Mouse (Mus musculus): ENCODE results near the gene Ttc22.

- TF ChIP-seq CTCF (IDR thresholded peaks at IDR 0.05; ENCODE audit: low read depth, low read length), result no peak
- no peak for TF ChIP-seq POLR2A (IDR thresholded peaks at IDR 0.05; ENCODE audit: borderline replicate concordance, low read depth, low read length)
Observed at GRCm38 (mm10) chr4:106629374-106629773, 7.1 kb downstream of the Ttc22 start.

Measured in bone marrow macrophage, adult 2 months (primary cell).